Mouse (Mus musculus) right cerebral cortex, postnatal 36 days (tissue): ENCODE data around the gene Ninj2.
"Not testable (repeated sequence)": the region's sequence is repeated elsewhere in the genome, so short reads cannot be mapped to it uniquely, and the experiment has no call there.

Source experiments
- DNase-seq, 2 experiments: peaks; one replicate each; pipeline ENCODE4 v3.0.0; 2022; ENCODE audit warnings: low spot score in 2 of 2, mixed read lengths in 1 of 2

Gene Ninj2

DNA sequence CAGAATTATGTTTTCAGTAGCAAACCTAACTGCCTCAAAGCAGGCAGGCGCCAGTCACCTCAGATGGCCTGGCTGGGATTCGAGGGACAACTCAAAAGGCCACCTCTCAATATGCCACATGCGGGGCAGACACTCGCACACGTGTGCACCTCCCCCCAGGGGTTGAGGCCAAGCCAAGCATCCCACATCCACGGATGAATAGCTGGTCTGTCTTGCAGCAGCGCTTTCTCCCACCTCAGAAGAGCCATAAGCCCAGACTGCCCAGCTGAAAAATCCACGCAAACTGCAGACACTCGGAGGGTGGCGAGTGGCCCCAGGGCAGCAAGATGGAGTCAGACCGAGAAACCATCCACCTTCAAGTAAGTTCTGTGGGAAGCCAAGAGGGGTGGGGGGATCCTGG, at the start of gene Ninj2:
Gene Ninj2 (plus strand): TSS at position 251 of the 400 bp plus-strand sequence.
- no peak for DNase-seq

DNA sequence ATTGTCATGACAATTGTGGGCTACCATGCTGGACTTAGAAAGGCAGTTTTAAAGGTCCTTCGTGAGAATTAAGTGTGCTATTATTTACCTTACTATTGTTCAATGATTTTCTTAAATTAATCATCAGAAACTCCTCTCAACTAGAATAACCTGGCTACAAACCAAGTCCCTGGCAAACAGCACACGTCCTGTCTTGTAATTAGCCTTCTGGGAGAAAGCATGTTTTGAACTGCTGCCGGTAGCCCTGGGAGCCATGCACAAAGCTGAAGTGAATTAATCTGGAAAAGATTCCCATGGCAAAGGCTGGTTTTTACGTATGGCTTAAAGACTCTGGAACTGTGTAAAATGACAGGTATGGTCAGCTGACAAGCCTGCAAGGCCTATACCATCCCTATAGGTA, 47.7 kb upstream of the Ninj2 start:
- DNase-seq = no peak

- DNase-seq = no peak
Observed at GRCm38 (mm10) chr6:120047705-120048292, 45.4 kb upstream of the Ninj2 start.

DNA sequence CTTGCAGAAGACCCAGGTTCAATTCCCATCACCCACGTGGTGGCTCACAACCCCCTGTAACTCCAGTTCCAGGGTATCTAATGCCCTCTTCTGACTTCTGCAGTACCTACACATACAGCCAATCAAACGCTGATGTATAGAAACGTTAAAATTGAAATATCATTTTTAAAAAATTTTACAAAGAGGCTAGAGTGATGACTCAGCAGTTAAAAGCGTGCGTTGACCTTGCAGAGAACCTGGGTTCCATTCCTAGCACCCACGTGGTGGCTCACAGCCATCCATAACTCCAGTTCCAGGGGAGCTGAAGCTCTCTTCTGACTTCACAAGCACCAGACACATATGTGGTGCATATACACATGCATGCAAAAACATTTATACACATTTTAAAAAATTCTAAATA, 38.7 kb upstream of the Ninj2 start:
- no peak for DNase-seq

DNA sequence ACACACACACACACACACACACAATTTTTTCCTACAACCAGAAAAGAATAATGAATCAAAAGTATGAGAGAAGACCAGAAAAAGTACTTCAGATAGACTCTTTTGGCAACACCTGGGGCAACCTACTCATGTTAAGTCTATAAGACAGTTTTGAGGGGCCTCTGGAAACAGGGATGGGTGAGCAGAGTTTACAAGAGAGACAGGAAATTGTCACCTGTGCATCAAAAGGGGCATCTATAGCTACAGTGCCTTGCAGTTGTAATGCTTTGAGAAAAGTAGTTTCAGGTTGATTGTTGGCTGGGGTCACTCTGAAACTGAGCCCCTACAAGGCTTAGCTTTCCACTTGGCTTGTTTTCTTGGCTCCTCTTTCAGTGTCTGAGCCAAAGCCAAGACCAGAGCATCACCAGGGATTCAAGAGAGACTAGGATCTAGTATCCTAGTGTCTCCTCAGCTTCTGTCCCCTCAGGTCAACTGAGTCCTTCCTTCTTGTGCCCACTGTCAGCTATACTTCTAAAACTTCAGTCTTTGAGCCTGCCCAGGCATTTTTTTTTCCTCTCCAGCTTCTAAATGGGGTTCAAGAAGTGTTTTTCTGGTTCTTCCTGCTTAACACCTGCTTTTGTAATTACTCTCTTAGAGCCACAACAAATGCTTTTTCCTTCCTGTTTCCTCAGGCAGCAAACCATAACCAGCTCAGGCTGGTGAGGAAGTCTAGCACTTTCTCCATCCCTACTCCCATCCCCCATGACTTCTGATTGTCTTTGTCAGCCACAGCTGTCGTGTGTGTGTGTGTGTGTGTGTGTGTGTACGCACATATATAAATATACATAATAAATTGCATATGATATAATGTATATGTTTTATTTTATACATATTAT, 37.2 kb upstream of the Ninj2 start:
- no peak for DNase-seq

DNA sequence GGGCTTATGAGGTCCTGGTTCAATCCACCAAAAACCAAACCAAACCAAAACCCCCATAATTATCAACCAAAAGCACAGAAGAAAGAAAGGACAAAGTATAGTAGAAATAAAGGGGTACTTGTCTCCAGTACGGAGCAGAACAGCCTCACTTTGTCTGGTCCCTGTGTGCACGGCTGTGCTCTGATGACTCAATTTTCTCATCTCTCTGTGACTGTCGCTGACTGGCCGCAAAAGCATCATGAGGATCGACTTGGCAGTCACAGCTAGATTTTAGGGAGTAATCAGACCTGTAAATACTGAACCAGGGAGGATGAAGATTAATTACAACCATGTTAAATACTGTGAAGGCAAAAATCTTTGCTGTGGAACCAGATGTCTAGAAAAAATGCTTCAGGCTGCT, 30.2 kb upstream of the Ninj2 start:
- no peak for DNase-seq

DNA sequence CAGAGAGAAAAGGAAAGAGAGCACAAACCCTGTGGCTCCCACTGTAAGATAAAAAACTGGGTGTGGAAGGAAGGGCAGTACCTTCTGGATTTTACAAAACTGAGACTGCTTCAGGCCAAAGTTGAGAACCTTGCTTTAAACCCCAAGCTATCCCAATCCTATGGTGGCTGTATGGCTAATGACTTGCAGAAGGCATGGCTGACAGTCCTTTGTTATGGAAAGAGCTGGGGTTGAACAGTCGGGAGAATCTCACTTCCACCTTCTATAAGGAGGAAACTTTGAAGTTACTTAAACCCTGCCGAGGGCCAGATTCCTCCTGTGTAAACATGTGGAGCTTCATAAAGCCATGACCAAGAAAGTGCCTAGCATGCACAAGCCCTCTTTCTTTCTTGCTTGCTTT, 28.5 kb upstream of the Ninj2 start:
- no peak for DNase-seq

DNA sequence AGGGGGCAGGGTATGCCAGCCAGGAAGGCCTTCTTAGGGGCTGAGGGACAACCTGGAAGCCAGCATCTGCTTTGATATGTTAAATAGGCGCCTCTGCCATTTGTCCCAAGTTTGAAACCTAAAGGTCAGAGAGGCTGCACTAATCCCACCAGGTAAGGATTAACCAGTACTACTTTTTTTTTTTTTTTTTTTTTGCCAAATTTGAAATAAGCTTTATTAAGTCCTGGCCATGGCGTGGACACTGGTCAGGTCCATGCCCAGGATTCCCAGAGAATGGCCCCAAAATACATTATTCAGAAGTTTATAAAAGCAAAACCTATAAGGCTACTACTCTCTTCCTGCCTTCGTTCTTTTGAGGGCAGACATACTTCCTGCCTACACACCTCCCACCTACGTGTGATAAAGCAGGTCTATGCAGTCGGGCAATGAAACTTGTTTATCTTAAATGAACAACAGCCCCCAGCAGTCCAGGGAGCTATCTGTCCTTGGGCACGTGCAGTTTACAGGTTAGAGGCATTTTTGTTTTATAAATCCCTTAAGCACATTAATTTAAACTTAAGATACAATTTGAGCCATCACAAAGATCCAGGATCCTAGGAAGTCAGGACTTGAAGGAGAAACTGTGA, 27.5 kb upstream of the Ninj2 start:
- no peak for DNase-seq

DNA sequence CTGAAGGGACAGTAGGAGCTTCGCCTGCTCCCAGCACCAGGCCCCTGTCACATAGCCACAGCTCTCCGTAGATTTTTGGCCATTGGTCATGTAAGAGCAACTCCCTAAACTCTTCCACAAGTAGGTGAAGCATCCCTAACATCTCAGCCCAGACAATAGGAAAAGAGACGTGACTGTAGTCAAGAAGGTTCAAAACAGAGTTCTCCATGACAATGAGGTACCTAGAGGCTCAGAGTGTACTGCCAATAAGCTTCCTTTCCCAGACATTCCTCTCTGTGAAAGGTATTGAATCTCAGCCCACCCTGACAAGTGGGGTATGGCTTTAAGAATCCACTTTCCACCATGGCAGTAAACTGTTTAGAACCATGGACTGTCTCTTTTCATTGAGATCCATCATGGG, 23.6 kb upstream of the Ninj2 start:
- DNase-seq = no peak

DNA sequence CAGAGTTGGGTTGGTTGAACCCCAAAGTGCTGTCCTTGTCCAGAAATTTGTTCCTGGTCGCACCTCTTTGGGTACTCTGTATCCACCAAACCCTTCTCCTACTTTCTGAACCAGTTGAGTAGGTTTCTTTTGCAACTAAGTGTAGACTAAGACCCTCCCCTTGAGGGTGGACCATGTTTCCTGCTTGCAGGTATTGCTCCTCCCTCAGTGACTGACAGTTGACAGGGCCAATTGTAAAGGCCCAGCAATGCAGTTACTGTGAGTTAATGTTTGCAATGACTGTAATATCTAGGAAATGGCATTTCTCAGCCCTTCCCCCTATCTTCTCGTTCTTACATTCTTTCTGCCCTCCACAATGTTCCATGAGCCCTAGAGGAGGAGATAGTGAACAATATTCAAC, 20.5 kb upstream of the Ninj2 start:
- no peak for DNase-seq

DNA sequence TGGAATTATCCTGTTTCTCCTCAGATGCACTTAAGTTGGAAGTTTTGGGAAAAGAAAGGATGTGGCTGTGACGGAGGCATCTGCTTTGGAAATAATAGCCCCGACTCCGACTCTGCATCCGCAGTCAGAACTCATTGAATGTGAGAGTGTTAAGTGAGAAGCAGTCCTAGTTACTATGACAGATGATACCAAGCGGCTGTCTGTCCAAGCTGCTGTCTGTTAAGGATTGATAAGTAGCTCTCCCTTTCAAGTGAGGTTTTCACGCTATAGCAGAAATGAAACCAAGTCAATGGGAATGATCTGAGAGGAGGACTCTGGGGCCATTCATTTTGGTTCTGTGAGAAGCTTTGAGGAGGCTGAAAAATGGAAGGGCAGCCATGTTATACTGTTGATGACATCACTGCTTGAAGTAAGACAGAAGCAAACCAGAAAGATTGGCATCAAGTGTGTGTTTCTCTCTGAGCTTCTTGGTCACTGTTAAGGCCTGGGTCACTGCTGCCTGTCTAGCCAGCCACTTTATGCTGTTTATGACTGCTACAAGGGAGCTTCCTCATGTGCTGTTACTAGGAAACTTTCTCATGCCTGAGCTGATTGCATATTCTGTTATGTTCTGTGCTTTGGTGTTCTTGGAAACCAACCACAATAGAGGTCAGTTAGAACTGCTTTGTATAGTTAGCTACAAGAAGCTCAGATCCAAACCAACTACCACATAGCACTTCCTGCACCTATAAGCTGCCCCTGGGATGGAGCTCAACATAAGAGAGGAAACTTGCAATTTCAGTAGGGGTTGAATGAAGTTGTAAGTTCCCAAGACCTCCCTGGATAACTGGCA, 16.3 kb upstream of the Ninj2 start:
- no peak for DNase-seq

GRCm38 (mm10) chr6:120079547-120079946, 13.6 kb upstream of the Ninj2 start:
- DNase-seq = no peak

- no peak for DNase-seq
Observed at GRCm38 (mm10) chr6:120081516-120081915, 11.6 kb upstream of the Ninj2 start.

DNA sequence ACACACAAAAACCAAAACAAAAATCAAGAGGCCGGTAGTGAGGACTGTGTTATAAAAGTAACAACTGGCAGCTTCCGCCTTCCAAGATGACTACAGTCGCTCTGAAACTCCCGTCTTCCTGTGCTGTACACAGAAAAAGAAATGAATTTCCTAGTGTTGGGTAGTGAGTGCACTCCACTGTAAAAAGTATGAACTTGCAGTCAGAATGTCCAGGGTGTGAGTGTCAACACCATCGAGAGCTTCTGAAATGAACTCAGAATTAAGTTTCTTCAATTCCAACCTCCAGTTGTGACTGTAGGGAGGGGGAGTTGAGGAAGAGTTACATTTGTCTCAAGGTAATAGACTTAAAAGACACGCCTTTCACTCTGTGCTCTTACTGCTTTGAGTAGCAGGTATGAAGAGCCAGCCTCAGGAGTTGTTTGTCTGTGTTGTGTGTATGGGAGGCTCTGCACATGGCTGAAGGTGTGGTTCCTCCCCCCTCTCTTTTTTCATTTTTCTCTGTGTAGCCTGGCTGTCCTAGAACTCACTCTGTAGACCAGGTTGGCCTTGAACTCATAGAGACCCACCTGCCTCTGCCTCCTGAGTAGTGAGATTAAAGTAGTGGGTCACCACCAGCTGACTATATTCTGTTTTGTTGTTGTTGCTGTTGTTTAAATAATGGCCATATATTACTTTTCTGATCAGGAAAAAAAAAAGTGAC, 10.7 kb upstream of the Ninj2 start:
- DNase-seq = no peak

- DNase-seq = no peak
Observed at GRCm38 (mm10) chr6:120082951-120083411, 10.2 kb upstream of the Ninj2 start.

GRCm38 (mm10) chr6:120083442-120083841, 9.7 kb upstream of the Ninj2 start:
- no peak for DNase-seq

DNA sequence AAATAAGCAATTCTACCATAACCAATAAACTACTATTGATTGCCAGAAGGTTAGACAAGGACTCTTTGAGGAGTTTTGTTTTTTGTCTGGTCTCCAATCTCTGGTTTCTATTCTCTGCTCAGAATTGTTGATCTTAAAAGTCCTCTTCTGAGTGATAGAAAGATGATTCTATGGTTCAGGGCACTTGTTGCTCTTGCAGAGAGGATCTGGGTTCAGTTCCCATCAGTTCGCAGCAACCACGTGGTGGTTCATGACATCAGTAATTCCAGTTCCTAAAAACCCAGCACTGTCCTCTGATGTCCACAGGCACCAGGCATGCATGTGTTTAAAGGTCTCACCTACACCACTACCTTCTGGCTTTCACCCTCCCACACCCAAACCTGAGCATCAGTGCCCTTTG, 8.2 kb upstream of the Ninj2 start:
- DNase-seq = no peak

DNA sequence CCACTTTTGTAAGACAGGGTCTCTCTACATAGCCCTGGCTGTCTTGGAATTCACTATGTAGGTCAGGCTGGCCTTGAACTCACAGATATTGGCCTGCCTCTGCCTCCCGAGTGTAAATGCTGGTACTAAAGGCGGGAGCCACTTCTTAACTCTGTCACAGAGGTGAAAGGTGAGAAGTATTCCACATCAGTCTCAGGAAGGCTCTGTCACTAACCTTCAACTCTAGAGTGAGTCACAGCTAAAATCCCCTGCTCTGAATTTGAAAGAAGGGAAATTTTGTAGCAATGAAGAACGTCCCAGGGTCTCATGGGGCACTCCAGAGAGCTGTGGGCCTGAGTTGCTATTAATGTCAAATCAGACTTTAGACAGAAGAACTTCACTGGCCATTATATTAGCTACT, 7.3 kb upstream of the Ninj2 start:
- no peak for DNase-seq

GRCm38 (mm10) chr6:120087041-120087440, 6.1 kb upstream of the Ninj2 start:
- DNase-seq = not testable (repeated sequence)

- DNase-seq = no peak
Observed at GRCm38 (mm10) chr6:120090712-120091248, 2.4 kb upstream of the Ninj2 start.

DNA sequence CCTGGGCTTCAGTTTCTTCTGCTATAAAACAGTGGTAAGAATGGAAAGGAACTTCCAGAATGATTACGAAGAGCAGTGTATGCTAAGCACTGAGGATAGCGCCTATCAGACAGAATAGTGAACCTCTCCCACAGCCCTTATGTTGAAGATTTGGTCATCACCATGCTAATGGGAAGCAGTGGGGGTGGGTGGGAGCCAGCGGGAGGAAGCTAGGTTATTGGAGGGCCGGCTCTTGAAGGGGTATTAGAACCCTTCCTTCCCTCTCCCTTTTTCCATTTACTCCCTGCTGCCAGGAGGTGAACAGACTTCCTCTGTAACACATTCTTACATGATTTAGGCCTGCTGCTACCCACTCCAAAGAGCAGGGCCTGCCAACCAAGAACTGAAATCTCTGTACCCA, 1.2 kb upstream of the Ninj2 start:
- no peak for DNase-seq
